Mouse (Mus musculus) G1E (cell line): Measurements from ENCODE around the gene Nit2. TPM values are rescaled to one million over a fixed set of nuclear protein-coding genes. Genes with fewer than 3 reads are reported as not detected.

Experiments
- ATAC-seq: 2 replicates; pipeline ENCODE4 v1.8.0; 2016; ENCODE audit warnings: mild to moderate bottlenecking; ENCODE audit not compliant: insufficient number of reproducible peaks, poor library complexity, low FRiP score, severe bottlenecking; ENCODE audit errors: extremely low read depth
- DNase-seq: peaks from one replicate; pipeline ENCODE4 v3.0.0; 2012; ENCODE audit warnings: low spot score
- H3K27me3 ChIP-seq: 2 replicates; pipeline ENCODE4 v1.6.1; 2012; ENCODE audit warnings: mild to moderate bottlenecking, low read length, inconsistent platforms; ENCODE audit not compliant: insufficient read depth
- H3K36me3 ChIP-seq: replicated peaks from 2 replicates; pipeline ENCODE3; 2012; ENCODE audit warnings: mild to moderate bottlenecking, inconsistent platforms
- H3K4me1 ChIP-seq: 2 replicates; pipeline ENCODE4 v1.6.1; 2012; ENCODE audit warnings: low read depth, low read length, inconsistent platforms, mixed read lengths; ENCODE audit not compliant: insufficient read depth
- H3K4me3 ChIP-seq: 2 replicates; pipeline ENCODE4 v1.5.1; 2012; ENCODE audit warnings: low read depth, mild to moderate bottlenecking, inconsistent platforms, low read length, moderate library complexity, mixed read lengths
- H3K9me3 ChIP-seq: replicated peaks from 2 replicates; pipeline ENCODE4 v1.6.1; 2012; ENCODE audit warnings: inconsistent platforms
- CTCF ChIP-seq: IDR thresholded peaks from 2 replicates; pipeline ENCODE4 v1.5.1; 2012; ENCODE audit warnings: low read depth, low read length, inconsistent platforms, mixed read lengths
- GATA1 ChIP-seq: IDR thresholded peaks from 2 replicates; pipeline ENCODE4 v1.6.1; 2012; ENCODE audit warnings: borderline replicate concordance, low read length, inconsistent platforms, mixed read lengths
- GATA2 ChIP-seq: IDR thresholded peaks from 2 replicates; pipeline ENCODE4 v1.6.1; 2012; ENCODE audit warnings: low read depth, low read length, inconsistent platforms, borderline replicate concordance
- POLR2AphosphoS5 ChIP-seq: IDR thresholded peaks from 2 replicates; pipeline ENCODE4 v1.6.1; 2012; ENCODE audit warnings: low read depth, low read length, inconsistent platforms; ENCODE audit not compliant: insufficient replicate concordance
- TAL1 ChIP-seq: conservative IDR thresholded peaks from 2 replicates; pipeline ENCODE4 v1.6.1; 2012; ENCODE audit warnings: low read depth, low read length, inconsistent platforms, mixed read lengths
- polyA plus RNA-seq: library from polyadenylated mRNA; stranded (reverse); fragments of >175 nt; gene quantifications from 2 replicates; pipeline ENCODE4 v1.2.3, GENCODE M21; 2012
- total RNA-seq, 2 experiments: library from RNA; stranded (forward) in 1 of 2; stranded (reverse) in 1 of 2; fragments of 200-1000 nt in 1 of 2; fragments of >200 nt in 1 of 2; fragmentation: Nextera tagmentation in 1 of 2; gene quantifications; 2 replicates each; pipeline ENCODE4 v1.2.3; 2014 to 2017

Nit2 gene
- total RNA-seq (2014; fragmentation: Nextera tagmentation), result 33.2 and 41.0 TPM in 2 replicates
- total RNA-seq (2017), result 38.6 and 39.6 TPM in 2 replicates
- 1.9 and 6.1 TPM in 2 replicates for polyA plus RNA-seq

GRCm38 (mm10) chr16:57166611-57167513 is at the start of gene Nit2:
Gene Nit2 (minus strand): TSS chr16:57167341.
- no peaks in the 10 kb centered on the region for H3K27me3 ChIP-seq
- ATAC-seq (peak; percentile 86), DNase-seq (peak; percentile 86)
- TF ChIP-seq TAL1 (no peak), CTCF (peak; percentile 73; the same call in 1 of the 2 replicates), GATA1 (no peak), GATA2 (no peak), POLR2AphosphoS5 (no peak)
- peaks cover 61% of the 10 kb centered on the region for H3K36me3 ChIP-seq
- no peaks in the 10 kb centered on the region for H3K9me3 ChIP-seq
- peak within 1 kb of the TSS; percentile 95 for H3K4me3 ChIP-seq
- H3K4me1 ChIP-seq, result peaks cover 19% of the 10 kb centered on the region

- Histone ChIP-seq H3K27me3 (no peaks in the 10 kb centered on the region), H3K4me3 (no peak overlapping the region), H3K9me3 (no peaks in the 10 kb centered on the region), H3K4me1 (peaks cover 2% of the 10 kb centered on the region; the same call in 1 of the 2 replicates), H3K36me3 (peaks cover 52% of the 10 kb centered on the region)
- DNase-seq (no peak), ATAC-seq (peak; percentile 22; the same call in 1 of the 2 replicates)
- TF ChIP-seq POLR2AphosphoS5 (no peak), CTCF (no peak), GATA1 (no peak), TAL1 (no peak), GATA2 (no peak)
Measured at GRCm38 (mm10) chr16:57215957-57216356, 48.8 kb upstream of the Nit2 start.

- Histone ChIP-seq H3K36me3 (peaks cover 54% of the 10 kb centered on the region), H3K27me3 (no peaks in the 10 kb centered on the region), H3K9me3 (no peaks in the 10 kb centered on the region), H3K4me3 (no peak overlapping the region), H3K4me1 (peaks cover 4% of the 10 kb centered on the region; the same call in 1 of the 2 replicates)
- ATAC-seq (no peak), DNase-seq (no peak)
- TF ChIP-seq CTCF (no peak), GATA1 (no peak), TAL1 (no peak), POLR2AphosphoS5 (no peak), GATA2 (no peak)
Measured at GRCm38 (mm10) chr16:57211037-57211436, 43.9 kb upstream of the Nit2 start.

GRCm38 (mm10) chr16:57208342-57208741 is 41.2 kb upstream of the Nit2 start:
- peaks cover 46% of the 10 kb centered on the region for H3K36me3 ChIP-seq

GRCm38 (mm10) chr16:57197281-57197680 is 30.1 kb upstream of the Nit2 start:
- TF ChIP-seq POLR2AphosphoS5 (no peak), TAL1 (no peak), GATA2 (no peak), GATA1 (no peak), CTCF (no peak)

More at GRCm38 (mm10) chr16:57208342-57208741, 41.2 kb upstream of the Nit2 start:
- peaks cover 4% of the 10 kb centered on the region; the same call in 1 of the 2 replicates for H3K4me1 ChIP-seq
- no peaks in the 10 kb centered on the region for H3K9me3 ChIP-seq
- no peak overlapping the region for H3K4me3 ChIP-seq
- DNase-seq, result no peak
- no peaks in the 10 kb centered on the region for H3K27me3 ChIP-seq
- TF ChIP-seq GATA1 (no peak), GATA2 (no peak), CTCF (no peak), POLR2AphosphoS5 (no peak), TAL1 (no peak)
- no peak for ATAC-seq

GRCm38 (mm10) chr16:57196590-57196989 is 29.4 kb upstream of the Nit2 start:
- ATAC-seq, result no peak
- no peak overlapping the region for H3K4me3 ChIP-seq
- no peaks in the 10 kb centered on the region for H3K27me3 ChIP-seq
- H3K36me3 ChIP-seq, result peaks cover 53% of the 10 kb centered on the region
- no peaks in the 10 kb centered on the region for H3K9me3 ChIP-seq
- no peak for DNase-seq
- TF ChIP-seq GATA2 (no peak), CTCF (no peak), TAL1 (no peak), POLR2AphosphoS5 (no peak), GATA1 (no peak)
- H3K4me1 ChIP-seq, result no peaks in the 10 kb centered on the region

More at GRCm38 (mm10) chr16:57197281-57197680, 30.1 kb upstream of the Nit2 start:
- Histone ChIP-seq H3K4me1 (no peaks in the 10 kb centered on the region), H3K36me3 (peaks cover 47% of the 10 kb centered on the region), H3K9me3 (no peaks in the 10 kb centered on the region), H3K27me3 (no peaks in the 10 kb centered on the region), H3K4me3 (no peak overlapping the region)
- DNase-seq (no peak), ATAC-seq (no peak)
